ENCODE assay signal across 15 mouse cellular contexts in genomic region chr11:4737682-4738081, GRCm38 (mm10). TPM values are rescaled to one million over a fixed set of nuclear protein-coding genes. Genes with fewer than 3 reads are reported as not detected.
DNase-seq lines count a peak whose midpoint lies in the region; ATAC-seq and TF ChIP-seq lines count a peak whose summit lies in the region.
"Had no signal": no experiment of that assay in that cellular context is flagged by ENCODE, and none has a peak within 500 bp of the region (broad histone marks: within the 10 kb centered on the region; RNA-seq: fewer than 3 reads in every experiment).

No protein-coding gene starts in this region.

- H3K4me1 ChIP-seq in E14TG2a.4 (replicated peaks; ENCODE audit: low read depth, low read length) = peaks cover 61% of the 10 kb centered on the region
- H3K4me1 ChIP-seq: embryonic facial prominence, embryonic 12.5 days; intestine, embryonic 15.5 days; liver, embryonic 12.5 days had no signal

- no peak for DNase-seq in layer of hippocampus, adult 2 months (ENCODE audit: low spot score in 2 of 2)
- DNase-seq in layer of hippocampus, adult 9-10 months (ENCODE audit: low spot score) = no peak
- peak; percentile 80 for DNase-seq in brain, adult 2 months (ENCODE audit: low read depth, low spot score)
- peak; percentile 79 to 87 for DNase-seq in cerebellum, postnatal 14 days
- DNase-seq in spleen, postnatal 4 days (ENCODE audit: low spot score in 2 of 2) = no peak
- DNase-seq: adrenal gland, adult 2 months; heart, adult 11 months; kidney, postnatal 14 days; thymus, postnatal 36 days had no signal

- H3K27ac ChIP-seq in layer of hippocampus, adult 2 months = peak overlapping the region; percentile 83
- H3K27ac ChIP-seq: embryonic facial prominence, embryonic 12.5 days; intestine, embryonic 15.5 days; liver, embryonic 12.5 days; macrophage had no signal

- TF ChIP-seq CTCF in layer of hippocampus, adult 2 months (conservative IDR thresholded peaks at IDR 0.05) = no peak
- TF ChIP-seq CTCF in E14TG2a.4 (conservative IDR thresholded peaks at IDR 0.05; ENCODE audit: low read length) = no peak

- no peak overlapping the region for H3K4me3 ChIP-seq in layer of hippocampus, adult 2 months
- peak overlapping the region; percentile 61 for H3K4me3 ChIP-seq in E14TG2a.4 (replicated peaks; ENCODE audit: low read length)
- H3K4me3 ChIP-seq: embryonic facial prominence, embryonic 12.5 days; intestine, embryonic 15.5 days; liver, embryonic 12.5 days had no signal

- no peak for ATAC-seq in monocyte, adult 5-6 weeks (replicated peaks; ENCODE audit: insufficient number of reproducible peaks, low FRiP score, low TSS enrichment, poor library complexity, severe bottlenecking)
- ATAC-seq: intestine, embryonic 15.5 days; liver, embryonic 12.5 days had no signal

- H3K9me3 ChIP-seq in E14TG2a.4 (ENCODE audit: low read length) = no peaks in the 10 kb centered on the region
- H3K9me3 ChIP-seq: embryonic facial prominence, embryonic 12.5 days; intestine, embryonic 15.5 days; liver, embryonic 12.5 days had no signal

- peaks cover 4% of the 10 kb centered on the region; the same call in 1 of the 2 replicates for H3K36me3 ChIP-seq in E14TG2a.4 (ENCODE audit: insufficient read depth, low read length)
- H3K36me3 ChIP-seq: intestine, embryonic 15.5 days; liver, embryonic 12.5 days had no signal

- peaks cover 21% of the 10 kb centered on the region for H3K27me3 ChIP-seq in E14TG2a.4 (ENCODE audit: insufficient read depth, low read length)

RNA-seq across cellular contexts. Expression of gene Cabp7, which starts 8.9 kb away (rescaled TPM):
- total RNA-seq in layer of hippocampus, adult 2 months (2021) = 100 to 1,000 TPM; 309 to 329 TPM
- total RNA-seq in monocyte, adult 5-6 weeks (2017) = 0.85 TPM in 1 of 3 replicates, not detected in the others

RNA-seq across cellular contexts. Expression of gene Zmat5, which starts 33.2 kb away (rescaled TPM):
- 10 to 100 TPM; 33.1 to 34.0 TPM for total RNA-seq in layer of hippocampus, adult 2 months (2021)
- total RNA-seq in monocyte, adult 5-6 weeks (2017) = 5.9 to 15.2 TPM (median 8.8 TPM) in 3 replicates

RNA-seq across cellular contexts. Expression of gene Uqcr10, which starts 33.5 kb away (rescaled TPM):
- total RNA-seq in layer of hippocampus, adult 2 months (2021) = 100 to 1,000 TPM; 367 to 391 TPM
- 46.1 to 75.5 TPM (median 70.1 TPM) in 3 replicates for total RNA-seq in monocyte, adult 5-6 weeks (2017)

Comparison
In these comparisons a context has a peak if more than half of its experiments do, and no peak if none do; other contexts are left out.
1. DNase-seq: peak in brain, adult 2 months (single experiment) and cerebellum, postnatal 14 days (2 of 2); none in layer of hippocampus, adult 2 months (0 of 2), layer of hippocampus, adult 9-10 months (single experiment) and spleen, postnatal 4 days (0 of 2).
2. RNA of gene Cabp7, which starts 8.9 kb away (total RNA-seq): 309 to 329 TPM in layer of hippocampus, adult 2 months; 0.85 TPM in monocyte, adult 5-6 weeks; every median in the first group is over 100 times any median in the second.